Mouse (Mus musculus) spleen, postnatal 14 days (tissue): Measurements from ENCODE around the gene Fgfr2.

ENCODE experiments used
- DNase-seq, 2 experiments: peaks; one replicate each; pipeline ENCODE4 v3.0.0; 2021 to 2022; ENCODE audit warnings: low spot score in 2 of 2

Fgfr2 gene

GRCm38 (mm10) chr7:130823992-130824391 lies 2299.2 kb downstream of the Fgfr2 start:
- DNase-seq, result no peak

GRCm38 (mm10) chr7:130819624-130820023 lies 2303.5 kb downstream of the Fgfr2 start:
- DNase-seq, result no peak

- DNase-seq, result no peak
These were observed 2304.3 kb downstream of the Fgfr2 start for GRCm38 (mm10) chr7:130818813-130819212.

- DNase-seq, result no peak
These were observed 2306.9 kb downstream of the Fgfr2 start for GRCm38 (mm10) chr7:130816243-130816642.

- DNase-seq, result no peak
These were observed 2307.5 kb downstream of the Fgfr2 start for GRCm38 (mm10) chr7:130815601-130816000.

GRCm38 (mm10) chr7:130812407-130812806 lies 2310.7 kb downstream of the Fgfr2 start:
- DNase-seq, result no peak

- no peak for DNase-seq
These were observed 2312.9 kb downstream of the Fgfr2 start for GRCm38 (mm10) chr7:130810238-130810637.

GRCm38 (mm10) chr7:130808694-130809093 lies 2314.5 kb downstream of the Fgfr2 start:
- DNase-seq, result no peak

GRCm38 (mm10) chr7:130807749-130808148 lies 2315.4 kb downstream of the Fgfr2 start:
- DNase-seq, result no peak

- DNase-seq, result no peak
These were observed 2318.2 kb downstream of the Fgfr2 start for GRCm38 (mm10) chr7:130804991-130805390.

GRCm38 (mm10) chr7:130803251-130803825 lies 2319.8 kb downstream of the Fgfr2 start:
- DNase-seq, result no peak

- DNase-seq, result no peak
These were observed 2321.3 kb downstream of the Fgfr2 start for GRCm38 (mm10) chr7:130801811-130802210.

GRCm38 (mm10) chr7:130800681-130801080 lies 2322.5 kb downstream of the Fgfr2 start:
- DNase-seq, result no peak

GRCm38 (mm10) chr7:130799418-130799817 lies 2323.7 kb downstream of the Fgfr2 start:
- DNase-seq, result no peak

GRCm38 (mm10) chr7:130797524-130797923 lies 2325.6 kb downstream of the Fgfr2 start:
- DNase-seq, result no peak

GRCm38 (mm10) chr7:130796786-130797185 lies 2326.4 kb downstream of the Fgfr2 start:
- DNase-seq, result no peak

GRCm38 (mm10) chr7:130793671-130794070 lies 2329.5 kb downstream of the Fgfr2 start:
- no peak for DNase-seq

- DNase-seq, result no peak
These were observed 2333.7 kb downstream of the Fgfr2 start for GRCm38 (mm10) chr7:130789456-130789855.

GRCm38 (mm10) chr7:130788950-130789349 lies 2334.2 kb downstream of the Fgfr2 start:
- no peak for DNase-seq

GRCm38 (mm10) chr7:130787537-130787936 lies 2335.6 kb downstream of the Fgfr2 start:
- no peak for DNase-seq

GRCm38 (mm10) chr7:130786708-130787107 lies 2336.4 kb downstream of the Fgfr2 start:
- DNase-seq, result no peak

GRCm38 (mm10) chr7:130785923-130786575 lies 2337.1 kb downstream of the Fgfr2 start:
- no peak for DNase-seq

GRCm38 (mm10) chr7:130782501-130783050 lies 2340.6 kb downstream of the Fgfr2 start:
- DNase-seq, result no peak
